Mouse (Mus musculus): ENCODE measurements at regions not wholly inside any gene's neighbourhood (a gene's known extent, or its start where the extent isn't known, plus 50 kb on each side); places are given as distances from the start of the nearest gene placed in this dataset.

- no peak for ATAC-seq
- no peaks in the 10 kb centered on the region for H3K36me3 ChIP-seq (ENCODE audit: control insufficient read depth, insufficient read depth, low read length)
Observed at GRCm38 (mm10) chr19:44626261-44626660, 63.6 kb downstream of the Hif1an start.

DNA sequence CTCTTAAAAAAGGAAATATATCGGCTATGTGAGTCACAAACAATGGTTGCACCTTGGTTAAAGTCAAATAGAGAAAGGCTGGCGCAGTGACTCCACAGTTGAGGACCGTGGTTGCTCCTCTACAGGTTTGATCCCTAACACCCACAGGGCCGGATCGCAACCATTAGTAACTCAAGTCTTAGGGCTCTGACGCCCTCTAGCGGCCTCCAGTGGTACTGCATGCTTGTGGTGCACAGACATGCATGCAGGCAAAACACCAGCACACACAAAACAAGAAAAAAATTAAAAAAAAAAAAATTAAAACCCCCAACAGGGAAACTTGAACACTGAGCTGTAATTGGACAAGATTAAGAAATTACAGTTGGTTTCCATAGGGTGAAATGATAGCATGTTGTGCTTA lies 67.1 kb downstream of the Hif1an start:
- 0 out of 2 replicates have a peak, but pooled peaks cover 2% of the 10 kb centered on the region for H3K27me3 ChIP-seq (replicated peaks; ENCODE audit: control insufficient read depth, insufficient read depth, low read length)
- 66% methylated on average over 7 of the region's 7 CpGs for WGBS
- no peak overlapping the region for H3K4me3 ChIP-seq (ENCODE audit: low read length)
- H3K4me2 ChIP-seq (ENCODE audit: low read length): no peak overlapping the region
- peaks cover 2% of the 10 kb centered on the region; the same call in 1 of the 2 replicates for H3K4me1 ChIP-seq (ENCODE audit: control insufficient read depth, insufficient read depth, low read depth, low read length)
- no peak overlapping the region for H3K9ac ChIP-seq (ENCODE audit: low read depth, low read length)
- H3K9me3 ChIP-seq (ENCODE audit: control insufficient read depth, low read length): no peaks in the 10 kb centered on the region
- H3K36me3 ChIP-seq (ENCODE audit: control insufficient read depth, insufficient read depth, low read length): no peaks in the 10 kb centered on the region
- no peak for ATAC-seq
- no peak overlapping the region for H3K27ac ChIP-seq (ENCODE audit: low read depth, low read length)

More at GRCm38 (mm10) chr19:44626261-44626660, 63.6 kb downstream of the Hif1an start:
- Histone ChIP-seq H3K4me1 (ENCODE audit: control insufficient read depth, insufficient read depth, low read depth, low read length) (no peaks in the 10 kb centered on the region), H3K4me2 (ENCODE audit: low read length) (no peak overlapping the region), H3K9ac (ENCODE audit: low read depth, low read length) (no peak overlapping the region), H3K27ac (ENCODE audit: low read depth, low read length) (no peak overlapping the region), H3K9me3 (ENCODE audit: control insufficient read depth, low read length) (no peaks in the 10 kb centered on the region), H3K27me3 (replicated peaks; ENCODE audit: control insufficient read depth, insufficient read depth, low read length) (0 out of 2 replicates have a peak, but pooled peaks cover 2% of the 10 kb centered on the region), H3K4me3 (ENCODE audit: low read length) (no peak overlapping the region)
- WGBS: 81% methylated on average over 5 of the region's 5 CpGs

- 0 out of 2 replicates have a peak, but pooled peaks have one; percentile 14 for ATAC-seq
- H3K36me3 ChIP-seq (ENCODE audit: control insufficient read depth, insufficient read depth, low read length): no peaks in the 10 kb centered on the region
- H3K9me3 ChIP-seq (ENCODE audit: control insufficient read depth, low read length): no peaks in the 10 kb centered on the region
- H3K27me3 ChIP-seq (replicated peaks; ENCODE audit: control insufficient read depth, insufficient read depth, low read length): 0 out of 2 replicates have a peak, but pooled peaks cover 2% of the 10 kb centered on the region
- H3K4me2 ChIP-seq (ENCODE audit: low read length): no peak overlapping the region
- no peak overlapping the region for H3K4me3 ChIP-seq (ENCODE audit: low read length)
- H3K27ac ChIP-seq (ENCODE audit: low read depth, low read length): peak overlapping the region; percentile 48
- H3K9ac ChIP-seq (ENCODE audit: low read depth, low read length): no peak overlapping the region
- peaks cover 2% of the 10 kb centered on the region; the same call in 1 of the 2 replicates for H3K4me1 ChIP-seq (ENCODE audit: control insufficient read depth, insufficient read depth, low read depth, low read length)
- WGBS: 68% methylated on average over 19 of the region's 19 CpGs
Observed at GRCm38 (mm10) chr19:44631356-44632007, 68.8 kb downstream of the Hif1an start.

DNA sequence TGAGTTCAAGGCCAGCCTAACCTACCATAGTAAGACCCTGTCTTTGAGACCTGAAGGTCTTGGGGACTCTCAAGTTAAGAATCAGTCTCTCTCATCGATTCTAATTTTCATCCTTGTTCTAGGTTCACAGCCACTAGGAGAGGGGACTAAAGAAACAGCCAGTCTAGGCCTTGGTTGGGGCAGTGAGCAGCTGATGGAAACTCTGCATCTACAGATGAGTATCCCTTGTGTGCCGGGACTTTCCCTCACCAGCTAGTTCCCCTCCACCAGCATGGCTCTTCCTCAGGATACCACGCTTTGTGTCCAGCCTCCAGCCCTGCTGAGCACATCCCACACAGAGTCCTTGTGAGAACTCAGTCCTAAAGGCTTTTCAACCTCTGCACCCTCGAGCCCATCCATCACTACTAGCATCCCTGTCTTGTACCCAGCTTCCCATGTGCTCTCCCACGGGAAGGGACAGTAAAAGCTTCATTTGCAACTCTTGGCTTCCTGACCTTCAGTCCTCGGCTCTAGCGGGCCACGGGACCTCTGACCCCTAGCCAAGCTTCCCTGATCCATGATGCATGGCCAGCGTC lies 74.6 kb downstream of the Hif1an start:
- H3K36me3 ChIP-seq (ENCODE audit: control insufficient read depth, insufficient read depth, low read length): no peaks in the 10 kb centered on the region
- H3K4me3 ChIP-seq (ENCODE audit: low read length): no peak overlapping the region
- no peak for ATAC-seq
- no peak overlapping the region for H3K27ac ChIP-seq (ENCODE audit: low read depth, low read length)
- H3K27me3 ChIP-seq (replicated peaks; ENCODE audit: control insufficient read depth, insufficient read depth, low read length): no peaks in the 10 kb centered on the region; the same call in 1 of the 2 replicates
- H3K4me2 ChIP-seq (ENCODE audit: low read length): no peak overlapping the region
- peaks cover 8% of the 10 kb centered on the region for H3K4me1 ChIP-seq (ENCODE audit: control insufficient read depth, insufficient read depth, low read depth, low read length)
- WGBS: 50% methylated on average over 9 of the region's 9 CpGs
- no peak overlapping the region for H3K9ac ChIP-seq (ENCODE audit: low read depth, low read length)
- no peaks in the 10 kb centered on the region for H3K9me3 ChIP-seq (ENCODE audit: control insufficient read depth, low read length)

DNA sequence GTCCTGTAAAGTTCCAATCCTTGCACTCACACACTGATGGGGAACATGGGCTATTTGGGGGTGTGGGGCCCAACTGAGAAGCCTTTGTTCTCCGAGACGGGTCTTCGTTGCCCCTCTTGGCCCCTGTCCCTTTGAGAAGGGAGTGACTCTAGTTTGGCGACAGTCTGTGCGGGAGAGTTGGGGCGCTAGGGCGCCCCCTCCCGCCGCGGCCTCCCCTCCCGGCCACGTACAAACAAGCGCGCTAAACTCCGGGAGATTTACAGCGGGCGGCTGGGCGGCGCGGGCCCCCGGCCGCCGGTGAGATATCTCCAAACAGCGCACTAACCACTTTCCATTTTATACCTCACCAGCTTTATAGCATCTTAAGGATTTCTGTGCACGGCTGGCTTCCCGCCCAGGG lies 77.4 kb downstream of the Hif1an start:
- no peaks in the 10 kb centered on the region for H3K36me3 ChIP-seq (ENCODE audit: control insufficient read depth, insufficient read depth, low read length)
- no peak for ATAC-seq
- peak overlapping the region; percentile 62 for H3K4me2 ChIP-seq (ENCODE audit: low read length)
- no peak overlapping the region for H3K27ac ChIP-seq (ENCODE audit: low read depth, low read length)
- no peaks in the 10 kb centered on the region for H3K9me3 ChIP-seq (ENCODE audit: control insufficient read depth, low read length)
- no peaks in the 10 kb centered on the region; the same call in 1 of the 2 replicates for H3K27me3 ChIP-seq (replicated peaks; ENCODE audit: control insufficient read depth, insufficient read depth, low read length)
- H3K9ac ChIP-seq (ENCODE audit: low read depth, low read length): peak overlapping the region; percentile 33; the same call in 1 of the 2 replicates
- under 1% methylated on average over 26 of the region's 26 CpGs for WGBS
- H3K4me3 ChIP-seq (ENCODE audit: low read length): peak overlapping the region; percentile 27
- peaks cover 6% of the 10 kb centered on the region for H3K4me1 ChIP-seq (ENCODE audit: control insufficient read depth, insufficient read depth, low read depth, low read length)

DNA sequence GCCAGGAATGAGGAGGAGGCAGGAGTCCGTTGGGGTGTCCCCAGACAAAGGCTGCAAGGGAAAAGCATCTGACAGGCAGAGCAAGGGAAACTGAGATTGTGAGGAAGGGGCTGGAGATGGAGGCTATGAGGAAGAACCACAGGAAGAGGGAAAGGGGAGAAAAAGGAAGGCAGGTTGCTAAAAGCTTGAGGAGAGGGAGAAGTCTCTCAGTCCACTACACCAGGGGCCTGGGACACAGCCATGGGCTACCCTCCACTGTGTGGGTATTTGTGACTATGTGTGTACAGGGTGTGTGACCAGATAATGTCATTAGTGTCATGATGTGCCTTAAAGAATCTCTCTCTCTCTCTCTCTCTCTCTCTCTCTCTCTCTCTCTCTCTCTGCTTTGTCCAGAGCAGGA lies 77.9 kb downstream of the Hif1an start:
- no peak for ATAC-seq
- Histone ChIP-seq H3K4me2 (ENCODE audit: low read length) (peak overlapping the region; percentile 62), H3K27me3 (replicated peaks; ENCODE audit: control insufficient read depth, insufficient read depth, low read length) (no peaks in the 10 kb centered on the region; the same call in 1 of the 2 replicates), H3K27ac (ENCODE audit: low read depth, low read length) (no peak overlapping the region), H3K4me1 (ENCODE audit: control insufficient read depth, insufficient read depth, low read depth, low read length) (peaks cover 6% of the 10 kb centered on the region), H3K9ac (ENCODE audit: low read depth, low read length) (peak overlapping the region; percentile 33; the same call in 1 of the 2 replicates), H3K36me3 (ENCODE audit: control insufficient read depth, insufficient read depth, low read length) (no peaks in the 10 kb centered on the region), H3K9me3 (ENCODE audit: control insufficient read depth, low read length) (no peaks in the 10 kb centered on the region), H3K4me3 (ENCODE audit: low read length) (peak overlapping the region; percentile 27)
- 0% methylated on average over 1 of the region's 1 CpGs for WGBS

DNA sequence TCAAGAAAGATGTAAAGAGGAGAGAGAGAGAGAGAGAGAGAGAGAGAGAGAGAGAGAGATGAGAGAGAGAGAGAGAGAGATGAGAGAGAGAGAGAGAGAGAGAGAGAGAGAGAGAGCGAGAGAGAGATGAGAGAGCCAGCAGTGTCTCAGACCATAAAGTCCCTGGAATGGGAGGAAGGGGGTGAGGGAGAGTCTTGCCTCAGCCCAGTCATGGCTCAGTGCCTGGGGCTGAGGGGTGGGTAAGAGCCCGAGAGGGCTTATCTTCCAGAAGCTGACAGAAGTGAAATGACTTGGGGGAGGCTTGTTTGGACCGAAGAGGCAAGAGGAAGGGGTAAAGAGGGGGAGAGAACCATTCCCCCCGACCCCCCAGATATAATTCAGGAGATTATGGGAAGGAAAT lies 79.6 kb downstream of the Hif1an start:
- H3K36me3 ChIP-seq (ENCODE audit: control insufficient read depth, insufficient read depth, low read length): no peaks in the 10 kb centered on the region
- 54% methylated on average over 4 of the region's 4 CpGs for WGBS
- no peaks in the 10 kb centered on the region for H3K9me3 ChIP-seq (ENCODE audit: control insufficient read depth, low read length)
- H3K27me3 ChIP-seq (replicated peaks; ENCODE audit: control insufficient read depth, insufficient read depth, low read length): peaks cover 2% of the 10 kb centered on the region
- no peak overlapping the region for H3K9ac ChIP-seq (ENCODE audit: low read depth, low read length)
- H3K27ac ChIP-seq (ENCODE audit: low read depth, low read length): no peak overlapping the region
- H3K4me3 ChIP-seq (ENCODE audit: low read length): no peak overlapping the region
- peaks cover 6% of the 10 kb centered on the region for H3K4me1 ChIP-seq (ENCODE audit: control insufficient read depth, insufficient read depth, low read depth, low read length)
- ATAC-seq: no peak
- no peak overlapping the region for H3K4me2 ChIP-seq (ENCODE audit: low read length)

- H3K4me2 ChIP-seq (ENCODE audit: low read length): no peak overlapping the region
- H3K36me3 ChIP-seq (ENCODE audit: control insufficient read depth, insufficient read depth, low read length): no peaks in the 10 kb centered on the region
- H3K9ac ChIP-seq (ENCODE audit: low read depth, low read length): no peak overlapping the region
- no peak for ATAC-seq
- peaks cover 6% of the 10 kb centered on the region for H3K4me1 ChIP-seq (ENCODE audit: control insufficient read depth, insufficient read depth, low read depth, low read length)
- H3K27me3 ChIP-seq (replicated peaks; ENCODE audit: control insufficient read depth, insufficient read depth, low read length): peaks cover 3% of the 10 kb centered on the region; the same call in 1 of the 2 replicates
- H3K9me3 ChIP-seq (ENCODE audit: control insufficient read depth, low read length): no peaks in the 10 kb centered on the region
- H3K27ac ChIP-seq (ENCODE audit: low read depth, low read length): no peak overlapping the region
- H3K4me3 ChIP-seq (ENCODE audit: low read length): no peak overlapping the region
- 45% methylated on average over 3 of the region's 3 CpGs for WGBS
Observed at GRCm38 (mm10) chr19:44644376-44644775, 81.7 kb downstream of the Hif1an start.

- H3K9me3 ChIP-seq (ENCODE audit: control insufficient read depth, low read length): no peaks in the 10 kb centered on the region
- no peak for ATAC-seq
- no peak overlapping the region for H3K27ac ChIP-seq (ENCODE audit: low read depth, low read length)
- H3K27me3 ChIP-seq (replicated peaks; ENCODE audit: control insufficient read depth, insufficient read depth, low read length): peaks cover 7% of the 10 kb centered on the region; the same call in 1 of the 2 replicates
- H3K4me1 ChIP-seq (ENCODE audit: control insufficient read depth, insufficient read depth, low read depth, low read length): peaks cover 2% of the 10 kb centered on the region
- no peak overlapping the region for H3K4me2 ChIP-seq (ENCODE audit: low read length)
- no peak overlapping the region for H3K4me3 ChIP-seq (ENCODE audit: low read length)
- 52% methylated on average over 3 of the region's 4 CpGs for WGBS
- no peaks in the 10 kb centered on the region for H3K36me3 ChIP-seq (ENCODE audit: control insufficient read depth, insufficient read depth, low read length)
- no peak overlapping the region for H3K9ac ChIP-seq (ENCODE audit: low read depth, low read length)
Observed at GRCm38 (mm10) chr19:44644929-44645328, 82.3 kb downstream of the Hif1an start.

Measured in hindbrain, embryonic 16.5 days (tissue).